Mouse (Mus musculus): ENCODE measurements around the gene Rnaseh2c.

Gene Rnaseh2c

DNA sequence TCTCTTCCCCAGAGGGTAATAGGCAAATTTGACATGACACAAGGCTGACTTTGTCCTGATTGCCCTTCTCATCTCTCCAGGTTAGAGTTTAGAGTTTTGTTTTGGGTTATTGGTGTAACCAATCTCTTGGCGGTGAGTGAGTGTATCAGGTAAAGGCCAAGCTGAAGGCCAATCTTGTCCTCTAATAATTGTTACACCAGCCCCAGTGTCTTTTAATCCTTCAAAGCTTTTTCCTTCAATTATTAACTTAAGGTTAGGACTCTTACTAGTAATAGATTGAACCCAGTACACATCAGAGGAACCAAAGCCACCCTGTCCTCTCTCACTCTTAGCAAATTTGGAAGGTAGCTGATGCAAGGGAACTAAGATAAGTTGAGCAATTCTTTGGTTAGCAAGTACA, 26.3 kb upstream of the Rnaseh2c start:
- DNase-seq, result no peak

DNA sequence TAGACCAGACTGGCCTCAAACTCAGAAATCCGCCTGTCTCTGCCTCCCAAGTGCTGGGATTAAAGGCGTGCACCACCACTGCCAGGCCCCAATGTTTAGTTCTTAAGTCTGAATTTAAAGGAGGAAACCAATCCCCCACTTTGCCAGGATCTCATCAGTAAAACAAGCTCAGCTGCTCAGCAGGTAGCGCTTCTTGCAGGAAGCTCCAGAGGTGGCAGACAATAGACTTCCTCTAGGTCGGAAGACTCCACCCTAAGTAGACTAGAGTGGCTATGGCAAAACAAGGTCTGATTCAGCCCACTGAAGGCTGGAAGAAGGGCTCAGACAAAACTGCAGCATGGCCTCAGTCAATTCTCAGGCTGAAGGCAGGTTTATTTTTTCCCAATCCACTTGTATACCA, 21.7 kb upstream of the Rnaseh2c start:
- DNase-seq, result no peak

DNA sequence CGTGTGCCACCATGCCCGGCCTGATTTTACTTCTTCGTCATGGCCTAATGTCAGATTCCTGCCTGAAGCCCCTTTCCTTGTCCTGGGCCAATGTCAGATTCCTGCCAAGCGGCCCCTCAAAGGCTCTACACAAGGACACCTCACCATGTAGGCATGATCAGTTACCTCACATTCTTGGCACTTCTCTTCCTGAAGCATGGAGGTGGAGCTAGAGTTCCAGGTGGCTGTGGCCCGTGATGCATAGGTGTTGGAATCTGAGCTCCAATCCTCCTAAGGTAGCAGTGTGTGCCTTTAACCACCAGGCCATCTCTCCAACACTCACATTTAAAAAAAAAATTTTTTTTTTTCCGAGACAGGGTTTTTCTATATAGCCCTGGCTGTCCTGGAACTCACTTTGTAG, 20.9 kb upstream of the Rnaseh2c start:
- DNase-seq, result no peak

DNA sequence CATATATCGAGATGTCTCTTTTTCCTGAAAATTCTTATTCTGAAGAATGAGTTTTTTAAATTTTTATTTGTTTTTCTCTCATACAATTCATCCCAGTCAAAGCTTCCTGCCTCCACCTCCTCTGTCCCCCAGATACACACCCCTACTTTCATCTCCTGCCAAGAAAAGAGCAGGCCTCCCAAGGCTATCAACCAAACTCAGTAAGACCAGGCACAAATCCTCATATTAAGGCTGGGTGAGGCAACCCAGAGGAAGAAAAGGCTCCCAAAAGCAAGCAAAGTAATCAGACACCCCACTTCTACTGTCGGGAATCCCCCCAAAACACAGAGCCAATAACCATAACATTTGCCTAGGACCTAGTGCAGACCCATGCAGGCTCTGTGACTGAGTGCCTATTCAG, 19.7 kb upstream of the Rnaseh2c start:
- DNase-seq, result no peak

DNA sequence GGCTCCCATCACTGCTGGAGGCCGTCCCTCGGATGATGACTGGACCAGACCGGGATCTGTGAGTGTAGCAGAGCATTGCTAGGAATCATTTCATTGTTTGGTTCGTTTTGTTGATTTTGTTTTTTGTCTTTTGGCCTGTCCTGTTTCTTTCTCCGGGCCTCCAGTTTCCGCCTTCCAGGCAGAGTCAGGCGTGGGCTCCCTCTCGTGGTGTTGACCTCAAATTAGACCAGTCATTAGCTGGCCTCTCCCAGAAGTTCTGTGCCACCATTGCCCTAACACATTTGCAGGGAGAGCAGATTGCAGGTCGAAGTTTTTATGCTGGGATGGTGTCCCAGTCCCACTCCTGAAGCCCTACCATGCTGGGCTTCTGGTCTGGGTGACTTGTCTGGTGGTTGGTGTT, 12.5 kb upstream of the Rnaseh2c start:
- DNase-seq, result no peak

GRCm38 (mm10) chr19:5591888-5592287, 9.8 kb upstream of the Rnaseh2c start:
- no peak for DNase-seq

DNA sequence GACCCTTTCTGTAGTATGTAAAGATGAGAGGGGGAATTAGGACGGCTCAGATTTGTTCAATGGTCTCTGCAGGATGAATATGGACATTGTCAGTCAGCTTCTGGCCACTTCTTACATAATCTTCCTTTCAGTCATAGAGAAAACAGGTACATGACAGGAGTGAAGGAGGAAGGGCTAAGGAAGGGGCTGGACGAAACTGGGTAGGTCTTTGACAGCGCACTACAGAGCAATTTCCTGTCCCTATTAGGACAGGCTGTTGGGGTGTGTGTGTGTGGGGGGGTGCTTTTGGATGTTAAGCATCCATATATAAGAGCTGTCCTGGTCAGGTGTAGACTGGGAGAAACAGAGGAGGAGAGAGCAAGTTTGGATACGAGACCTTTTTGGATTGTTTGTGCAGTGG, 2.4 kb upstream of the Rnaseh2c start:
- DNase-seq, result no peak

GRCm38 (mm10) chr19:5603664-5604063, 2.0 kb downstream of the Rnaseh2c start:
- DNase-seq, result no peak

- peak in 1 of 2 experiments; percentile 14 for DNase-seq
Measured at GRCm38 (mm10) chr19:5605126-5605525, 3.5 kb downstream of the Rnaseh2c start.

GRCm38 (mm10) chr19:5606196-5606595, 4.5 kb downstream of the Rnaseh2c start:
- peak in 1 of 2 experiments; percentile 11 for DNase-seq

GRCm38 (mm10) chr19:5607705-5608410, 6.2 kb downstream of the Rnaseh2c start:
- peak in 1 of 2 experiments; percentile 37 for DNase-seq

DNA sequence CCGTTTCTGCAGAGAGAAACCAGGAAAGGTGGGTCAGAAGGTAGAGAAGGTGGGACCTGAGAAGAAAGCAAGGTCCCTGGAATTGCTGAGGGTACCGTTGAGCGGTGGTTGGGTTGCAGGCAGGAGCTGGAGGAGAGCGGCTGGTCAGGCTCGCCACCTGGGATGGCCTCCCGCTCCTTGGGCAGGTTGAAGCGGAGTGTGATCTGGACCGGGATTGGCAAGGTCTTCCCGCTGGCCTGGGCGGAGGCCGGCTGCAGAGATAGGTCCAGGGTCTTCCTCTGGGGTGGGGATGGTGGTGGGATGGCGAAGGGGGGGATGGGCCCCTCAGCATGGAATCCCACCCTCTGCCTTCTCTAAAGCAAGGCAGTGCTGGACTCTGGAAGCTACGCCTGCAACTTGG, 7.0 kb downstream of the Rnaseh2c start:
- peak in 1 of 2 experiments; percentile 40 for DNase-seq

GRCm38 (mm10) chr19:5609171-5609546, 7.5 kb downstream of the Rnaseh2c start:
- no peak for DNase-seq

- peak; percentile 94 to 98 for DNase-seq
Measured at GRCm38 (mm10) chr19:5609547-5610404, 8.1 kb downstream of the Rnaseh2c start, which contains the start of gene Kat5. Gene Kat5, minus strand, starts transcription at chr19:5610237.

DNA sequence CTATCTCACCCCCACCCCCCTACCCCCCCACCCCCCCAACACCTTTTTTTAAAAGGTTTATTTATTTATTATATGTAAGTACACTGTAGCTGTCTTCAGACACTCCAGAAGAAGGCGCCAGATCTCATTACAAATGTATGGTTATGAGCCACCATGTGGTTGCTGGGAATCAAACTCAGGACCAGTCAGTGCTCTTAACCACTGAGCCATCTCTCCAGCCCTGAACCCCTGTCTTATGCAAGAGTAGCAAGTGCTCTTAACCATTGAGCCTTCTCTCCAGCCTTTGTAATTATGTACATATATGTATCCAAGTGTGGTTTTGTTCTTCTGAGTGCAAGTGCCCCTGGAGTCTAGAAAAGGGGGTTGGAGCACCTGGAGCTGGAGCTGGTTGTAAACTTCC, 10.3 kb downstream of the Rnaseh2c start:
- peak in 1 of 2 experiments; percentile 15 for DNase-seq

DNA sequence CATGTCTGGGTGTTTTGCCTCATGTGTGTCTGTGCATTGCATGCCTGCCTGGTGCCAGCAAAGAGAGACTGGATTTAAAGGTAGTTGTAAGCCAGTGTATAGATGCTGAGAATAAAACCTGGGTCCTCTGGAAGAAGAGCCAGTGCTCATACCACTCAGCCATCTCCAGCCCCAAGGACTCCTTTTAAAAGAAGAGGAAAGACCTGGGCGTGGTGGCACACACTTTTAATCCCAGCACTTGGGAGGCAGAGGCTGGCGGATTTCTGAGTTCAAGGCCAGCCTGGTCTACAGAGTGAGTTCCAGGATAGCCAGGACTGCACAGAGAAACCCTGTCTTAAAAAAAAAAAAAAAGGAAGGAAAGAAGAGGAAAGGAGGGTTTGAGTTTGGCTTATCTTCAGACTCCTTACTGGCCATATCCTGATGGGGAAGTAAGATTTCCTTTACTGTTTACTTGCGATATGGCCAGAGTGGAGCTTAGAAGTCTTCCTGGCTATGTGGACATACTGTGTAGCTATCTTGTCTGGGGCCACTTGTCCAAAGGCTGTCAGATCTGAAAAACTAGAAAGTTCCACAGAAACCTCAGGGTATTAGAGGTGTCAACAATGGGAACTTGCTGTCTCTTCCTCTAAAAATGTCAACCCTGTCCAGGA, 11.2 kb downstream of the Rnaseh2c start:
- DNase-seq, result no peak

DNA sequence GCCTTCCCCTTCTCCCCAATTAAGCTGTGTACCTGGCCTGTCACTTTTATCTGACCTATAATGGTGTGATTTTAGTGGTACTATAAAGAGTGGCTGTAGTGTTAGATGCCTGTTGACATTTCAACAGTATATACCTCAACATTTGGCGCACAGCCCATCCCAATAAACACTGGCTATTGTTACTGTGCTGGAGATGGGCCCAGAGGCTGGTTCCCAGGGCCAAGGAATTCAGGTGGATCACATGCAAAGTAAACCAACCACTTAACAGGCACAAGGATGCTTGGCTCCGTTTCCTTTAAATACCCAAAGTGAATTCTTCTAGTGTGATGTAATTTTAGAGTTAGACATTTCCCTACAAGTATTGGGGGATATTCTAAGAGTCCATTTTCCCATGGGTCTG, 13.3 kb downstream of the Rnaseh2c start:
- no peak for DNase-seq

DNA sequence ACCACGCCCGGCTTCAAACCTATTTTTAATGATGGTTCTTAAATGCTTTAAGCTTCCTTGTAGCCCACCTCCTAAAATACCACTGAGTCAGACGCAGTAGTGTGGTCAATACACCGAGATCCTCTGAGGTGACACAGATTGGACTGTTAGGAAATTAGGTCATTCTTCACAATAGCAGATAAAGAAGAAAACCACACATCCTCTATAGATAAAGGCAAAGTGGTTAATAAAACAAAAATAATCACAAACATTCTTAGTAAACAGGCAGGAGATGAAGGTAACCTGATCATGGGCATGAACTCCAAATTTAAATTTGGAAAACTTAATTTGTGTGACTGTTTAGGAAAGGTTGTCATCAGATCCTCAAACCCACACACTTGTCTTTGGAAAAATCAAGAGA, 18.3 kb downstream of the Rnaseh2c start:
- DNase-seq, result no peak

- no peak for DNase-seq
Measured at GRCm38 (mm10) chr19:5621884-5622283, 20.2 kb downstream of the Rnaseh2c start.

DNA sequence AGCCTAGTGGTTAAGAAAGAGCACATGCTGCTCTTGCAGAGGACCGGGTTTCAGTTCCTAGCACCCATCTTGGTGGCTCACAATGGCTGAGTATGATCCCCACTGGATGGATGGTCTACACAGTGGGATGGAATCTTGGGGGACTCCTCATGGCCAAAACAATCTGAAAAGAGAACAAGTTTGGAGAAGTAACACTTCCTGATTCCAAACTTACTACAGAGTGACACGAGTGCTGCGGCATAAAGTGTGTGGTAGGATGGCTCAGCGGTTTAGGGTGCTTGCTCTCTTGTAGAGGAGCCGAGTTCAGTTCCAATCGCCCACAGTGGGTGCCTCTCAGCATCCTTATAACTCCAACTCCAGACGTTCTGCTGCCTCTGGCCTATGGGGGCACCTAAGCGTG, 23.6 kb downstream of the Rnaseh2c start:
- no peak for DNase-seq

DNA sequence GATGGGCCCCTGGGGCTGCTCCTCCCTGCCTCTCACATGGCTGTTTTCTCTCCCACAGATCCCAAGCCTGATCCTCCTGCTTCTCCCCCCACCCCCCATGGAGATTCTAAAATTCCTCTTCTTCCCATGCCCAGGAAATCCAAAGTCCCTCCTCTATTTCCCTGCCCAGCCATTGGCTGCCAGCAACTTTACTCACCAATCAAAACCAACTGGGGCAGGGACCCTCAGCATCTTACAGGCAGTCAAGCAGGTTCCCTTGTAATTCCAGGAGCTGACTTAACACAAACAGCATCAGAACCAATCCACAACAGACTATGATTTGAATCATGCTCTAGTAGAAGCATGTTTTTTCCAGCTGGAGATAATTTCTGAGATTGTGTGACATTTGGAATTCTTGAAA, 28.2 kb downstream of the Rnaseh2c start:
- no peak for DNase-seq

DNA sequence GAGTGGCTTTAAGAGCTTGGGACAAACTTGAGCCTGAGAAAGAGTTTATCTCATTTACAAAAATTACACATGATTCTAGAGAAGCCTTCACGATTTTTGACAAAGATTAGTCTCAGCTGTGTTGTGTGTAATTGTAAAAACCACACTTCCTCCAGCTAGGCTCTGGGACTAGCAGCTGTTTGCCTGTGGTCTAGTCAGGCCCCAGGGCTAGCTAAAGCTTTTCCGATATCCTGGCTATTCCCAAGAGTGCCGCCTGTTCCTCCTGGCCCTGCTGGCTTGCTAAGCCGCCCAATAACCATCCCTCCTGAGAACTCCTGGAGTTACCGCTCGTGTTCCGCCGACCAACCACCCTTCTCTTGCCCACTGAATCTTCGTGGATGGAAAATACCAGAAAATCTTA, 30.4 kb downstream of the Rnaseh2c start:
- no peak for DNase-seq

DNA sequence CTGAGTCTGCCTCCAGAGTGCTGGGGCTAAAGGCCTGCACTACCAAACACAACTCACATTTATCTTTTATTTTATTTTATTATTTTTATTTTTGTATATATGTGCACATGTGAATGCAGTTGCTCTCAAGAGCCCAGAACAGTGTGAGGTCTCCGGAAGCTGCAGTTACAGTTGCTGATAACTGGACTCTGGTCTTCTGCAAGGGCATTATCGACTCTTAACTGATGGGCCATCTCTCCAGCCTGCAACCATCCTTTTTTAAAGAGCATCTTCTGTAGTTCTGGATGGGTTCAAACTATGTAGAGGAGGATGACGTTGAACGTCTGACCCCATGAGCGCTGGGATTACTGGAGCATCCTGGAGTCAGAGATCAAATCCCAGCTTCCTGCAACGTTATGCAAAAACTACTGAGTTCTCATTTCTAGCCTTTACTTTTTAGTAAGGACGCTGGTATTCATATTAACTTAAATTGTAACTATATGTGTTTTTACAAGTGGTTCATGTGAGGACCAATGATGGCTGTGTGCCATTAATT, 34.4 kb downstream of the Rnaseh2c start:
- DNase-seq, result no peak

Data from cerebellum, postnatal 25 days (tissue).